Mouse (Mus musculus) heart, adult 18-20 months (tissue): ENCODE measurements around the gene Rbm18. TPM values are rescaled to one million over a fixed set of nuclear protein-coding genes. Genes with fewer than 3 reads are reported as not detected.

Source experiments
- DNase-seq, 2 experiments: peaks; one replicate each; pipeline ENCODE4 v3.0.0; 2021 to 2022; ENCODE audit warnings: mixed read lengths in 1 of 2
- total RNA-seq, 2 experiments: library from RNA; stranded (reverse); gene quantifications; 2 replicates each; pipeline ENCODE4 v1.2.3; 2021

Rbm18 gene
- total RNA-seq, 2 experiments from 2014 or later, result 34.5 to 34.9 TPM

DNA sequence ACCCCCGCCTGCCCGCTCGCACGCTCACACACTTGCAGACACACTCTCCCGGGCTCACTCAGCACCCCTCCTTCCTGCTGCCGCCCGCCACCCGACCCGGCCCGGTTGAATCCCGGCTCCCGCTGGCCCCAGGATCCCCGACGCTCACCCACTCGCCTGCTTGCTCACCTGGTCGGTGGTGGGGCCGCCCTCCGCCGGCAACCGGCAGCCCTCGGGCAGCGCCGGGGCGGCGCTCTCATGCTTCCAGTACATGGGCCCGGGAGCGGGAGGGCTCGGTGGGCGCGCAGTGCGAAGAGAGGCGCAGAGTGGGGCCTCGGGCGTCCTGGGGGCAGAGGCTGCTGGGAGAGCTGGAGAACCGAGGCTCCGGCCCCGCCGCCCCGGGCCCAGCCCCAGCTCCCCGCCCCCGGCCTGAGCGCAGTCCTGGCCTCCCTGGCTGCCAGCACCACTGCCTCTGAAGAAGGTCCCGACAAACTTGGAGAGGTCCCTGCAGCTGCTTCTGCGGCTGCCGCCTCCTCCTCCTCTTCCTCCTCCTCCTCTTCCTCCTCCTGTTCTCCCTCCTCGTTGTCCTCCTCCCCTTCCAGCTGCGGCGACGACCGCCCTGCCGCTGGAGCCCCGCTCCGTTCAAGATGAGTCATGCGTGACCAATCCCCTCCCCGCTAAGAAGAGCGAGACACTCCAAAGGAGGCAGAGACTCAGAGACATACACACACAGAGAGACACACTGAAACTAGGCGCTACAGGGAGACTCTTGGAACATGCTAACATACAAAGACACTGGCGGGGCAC, 31.4 kb downstream of the Rbm18 start, which contains the start of gene Lhx6:
TSS of gene Lhx6 (minus strand) at position 453 of the 786 bp plus-strand sequence.
- peak; percentile 36 to 50 for DNase-seq

DNA sequence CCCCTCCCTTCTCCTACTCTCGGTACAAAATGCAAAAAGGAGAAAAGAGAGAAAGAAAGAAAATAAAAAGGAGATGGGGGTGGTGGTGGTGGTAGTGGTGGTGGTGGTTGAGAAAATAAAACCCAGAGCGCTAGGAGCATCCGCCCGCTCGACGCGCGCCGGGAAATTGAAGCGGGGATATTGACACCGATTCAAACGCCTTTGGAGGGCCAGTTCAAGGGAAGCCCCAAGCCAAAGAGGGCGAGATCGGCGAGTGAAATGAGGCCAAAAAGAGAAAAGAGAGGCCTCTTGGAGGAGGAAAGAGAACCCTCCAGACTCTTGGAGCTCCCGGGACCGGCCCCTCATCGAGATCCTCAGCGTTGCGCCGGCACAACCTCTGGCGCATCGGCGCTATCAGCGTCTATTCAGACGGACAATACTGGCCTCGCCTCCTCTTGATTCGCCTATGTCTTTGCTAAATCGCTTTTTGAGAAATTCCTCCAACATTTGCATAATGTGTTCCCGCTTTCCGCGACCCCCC, 32.1 kb downstream of the Rbm18 start:
- peak in 1 of 2 experiments; percentile 52 for DNase-seq

DNA sequence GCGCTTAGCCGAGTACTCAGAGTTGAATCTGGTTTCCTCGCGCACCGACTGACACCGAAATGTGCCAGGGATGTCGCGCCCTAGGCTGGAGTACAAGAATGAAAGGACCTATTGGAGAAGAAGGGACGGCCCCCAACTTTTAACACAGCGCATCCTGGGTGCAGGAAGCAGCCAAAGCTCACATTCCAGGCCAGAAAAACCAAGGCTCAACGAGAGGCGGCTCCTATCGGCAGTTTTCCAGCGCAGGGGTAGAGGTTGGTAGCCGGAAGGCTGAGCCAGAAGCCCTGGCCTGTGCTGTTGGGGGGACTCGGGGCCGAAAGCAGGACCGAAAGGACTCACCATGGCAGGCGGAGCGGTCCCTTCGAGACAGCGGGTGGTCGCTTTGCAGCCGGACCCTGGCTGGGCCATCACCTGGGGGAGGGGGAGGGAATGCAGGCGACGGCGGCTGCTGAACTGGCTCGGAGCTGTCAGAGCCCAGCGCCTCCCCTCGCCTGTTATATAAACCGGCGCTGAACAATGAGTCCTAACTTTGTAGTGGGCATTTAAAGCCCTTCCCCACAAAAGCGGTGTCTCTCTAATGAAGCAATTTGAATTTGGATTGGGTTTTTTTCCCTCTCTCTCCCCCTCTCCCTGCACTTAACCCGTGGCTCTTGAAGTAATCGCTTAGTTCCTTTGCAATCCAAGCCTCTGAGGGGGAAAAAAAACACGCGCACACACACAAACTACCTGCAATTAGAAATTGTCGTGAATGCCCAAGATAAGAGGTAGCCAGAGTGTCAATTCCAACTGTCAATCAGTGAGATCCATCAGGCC, 32.8 kb downstream of the Rbm18 start:
- peak; percentile 19 to 57 for DNase-seq

DNA sequence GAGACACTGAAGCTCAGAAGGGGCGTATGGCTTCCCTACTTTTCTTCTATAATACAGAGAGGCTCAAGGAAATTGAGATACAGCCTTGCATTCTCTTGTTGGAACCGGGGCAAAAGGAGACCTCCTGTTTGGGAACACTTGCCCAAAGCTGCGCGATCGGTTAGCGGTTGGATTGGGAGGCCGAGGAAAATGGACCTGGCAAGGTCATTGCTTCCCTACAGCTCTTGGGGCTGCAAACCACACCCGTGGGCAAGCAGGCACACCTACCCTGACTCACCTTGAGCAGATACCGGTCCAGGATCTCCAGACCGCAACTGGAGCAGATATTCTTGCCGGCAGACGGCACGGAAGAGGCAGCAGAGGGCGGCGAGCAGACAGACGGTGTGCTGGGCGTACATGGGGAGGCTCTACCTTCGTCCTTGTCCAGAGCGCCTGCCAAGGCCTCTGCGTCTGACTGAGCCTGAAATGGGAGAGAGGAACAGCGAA, 33.5 kb downstream of the Rbm18 start:
- DNase-seq, result no peak

DNA sequence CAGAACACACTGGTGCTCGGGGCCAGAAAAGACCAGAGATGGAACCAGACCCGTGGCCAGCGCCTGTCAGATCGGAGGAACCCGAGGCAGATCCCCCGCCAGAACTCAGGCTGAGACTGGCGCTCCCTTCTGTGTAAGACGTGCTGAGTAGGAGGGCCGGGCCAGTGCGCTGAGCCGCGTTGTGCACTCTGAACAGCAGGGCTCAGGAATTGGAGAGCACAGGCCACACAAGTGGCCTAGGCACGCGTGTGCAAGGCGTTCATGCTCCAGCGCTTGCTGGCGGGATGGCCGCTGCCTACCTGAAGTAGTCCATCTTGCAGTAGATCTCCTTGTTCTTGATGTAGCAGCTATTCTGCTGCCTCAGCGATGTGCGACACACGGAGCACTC, 34.0 kb downstream of the Rbm18 start:
- DNase-seq, result peak; percentile 14 to 26

DNA sequence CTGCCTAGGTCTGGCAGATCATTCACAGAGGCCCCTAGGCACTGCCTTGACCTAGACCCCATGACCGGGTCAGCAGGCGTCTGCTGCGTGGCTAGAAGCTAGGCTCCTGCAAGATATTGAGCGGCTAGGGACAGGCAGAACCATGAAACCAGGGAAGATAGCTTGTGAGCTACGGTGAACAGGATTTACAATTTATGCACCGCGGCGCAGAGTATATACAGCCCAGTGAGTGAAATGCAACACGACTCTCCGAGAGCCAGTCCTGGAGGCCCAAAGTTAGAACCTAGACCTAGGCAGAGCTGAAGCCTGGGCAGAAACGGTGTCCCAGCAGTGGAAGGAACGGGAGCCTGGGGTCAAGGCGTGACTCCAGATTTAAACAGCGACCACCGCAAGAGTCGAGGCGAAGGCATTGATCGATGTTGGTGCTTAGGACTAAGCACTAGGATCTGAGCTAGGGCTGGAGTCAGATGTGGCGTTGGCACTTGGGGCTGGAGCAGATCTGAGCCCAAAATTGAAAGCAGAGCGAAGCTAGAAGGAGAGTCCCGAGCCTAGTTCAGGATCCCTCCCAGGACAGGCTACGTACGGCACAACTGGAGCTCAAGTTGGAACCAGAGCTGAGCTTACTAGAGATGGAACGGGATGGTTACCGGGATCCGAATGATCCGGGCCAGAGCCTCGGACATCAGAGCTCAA, 34.6 kb downstream of the Rbm18 start:
- no peak for DNase-seq

DNA sequence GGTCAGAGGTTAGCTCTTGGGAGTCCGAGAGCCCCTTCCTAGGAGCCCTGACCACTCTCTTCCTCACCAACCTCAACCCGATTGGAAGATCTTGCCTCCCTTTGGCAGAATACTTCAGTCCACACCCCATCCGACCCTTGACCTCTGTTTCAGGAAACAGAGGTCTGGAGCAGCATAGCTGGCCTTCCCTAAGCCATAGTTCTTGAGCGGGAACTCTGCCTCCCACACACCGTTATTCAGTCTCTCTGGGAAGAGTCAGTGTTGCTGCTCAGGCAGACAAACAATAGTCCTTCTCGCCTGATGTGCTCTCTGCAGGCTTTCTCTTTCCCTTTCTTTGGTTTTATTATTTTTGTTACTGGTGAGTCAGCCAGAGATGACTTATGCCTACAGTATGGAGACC, 36.8 kb downstream of the Rbm18 start:
- peak in 1 of 2 experiments; percentile 46 for DNase-seq

DNA sequence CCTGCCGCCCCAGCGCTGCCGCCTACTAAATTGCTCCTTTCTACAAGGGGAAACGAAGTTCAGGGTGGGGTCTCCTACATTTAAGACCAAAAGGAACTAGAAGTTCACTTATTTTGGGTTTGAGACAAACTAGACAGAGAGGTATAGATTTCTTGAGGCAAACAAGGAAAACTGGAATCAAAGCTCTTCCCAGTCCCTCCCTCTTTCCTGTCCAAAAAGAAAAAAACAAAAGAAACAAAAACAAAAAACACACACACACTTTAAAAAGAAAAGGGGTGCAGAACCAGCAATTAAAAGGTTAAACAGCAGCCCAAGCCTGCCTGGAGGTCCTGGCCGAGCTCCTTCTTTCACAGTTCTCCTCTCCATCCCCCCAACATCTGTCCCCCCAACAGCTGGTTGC, 38.6 kb downstream of the Rbm18 start:
- no peak for DNase-seq

DNA sequence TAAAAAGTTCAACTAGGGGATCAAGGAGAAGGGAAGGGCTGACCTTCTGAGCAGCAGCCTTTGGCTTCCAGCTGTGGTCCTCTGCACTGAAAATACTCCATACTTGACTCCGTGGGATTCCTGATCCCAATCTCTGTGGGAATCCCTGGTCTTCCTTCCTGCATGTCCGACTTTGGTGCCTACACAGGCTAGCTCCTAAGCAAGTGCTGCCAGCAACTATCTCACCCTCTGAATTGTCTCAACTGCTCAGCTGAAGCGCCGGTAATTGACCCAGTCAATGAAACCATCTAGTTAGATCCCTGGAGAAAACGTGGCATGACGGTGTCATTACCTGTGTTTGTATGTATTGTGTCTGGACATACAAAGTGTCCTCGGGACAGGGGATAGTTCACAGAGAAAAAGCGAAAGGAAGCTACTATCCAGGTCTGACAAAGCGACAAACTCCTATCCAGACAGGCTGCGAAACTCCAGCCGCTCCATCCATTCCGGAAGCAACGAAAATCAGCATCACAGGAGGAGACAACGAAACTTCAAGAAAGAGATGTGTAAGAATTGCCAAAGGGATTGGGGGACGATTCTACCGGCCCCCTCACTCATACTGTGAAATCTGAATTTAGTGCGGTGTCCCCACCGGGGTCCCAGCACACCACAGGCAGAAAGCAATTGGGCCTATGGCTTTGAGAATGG, 39.3 kb downstream of the Rbm18 start:
- no peak for DNase-seq

DNA sequence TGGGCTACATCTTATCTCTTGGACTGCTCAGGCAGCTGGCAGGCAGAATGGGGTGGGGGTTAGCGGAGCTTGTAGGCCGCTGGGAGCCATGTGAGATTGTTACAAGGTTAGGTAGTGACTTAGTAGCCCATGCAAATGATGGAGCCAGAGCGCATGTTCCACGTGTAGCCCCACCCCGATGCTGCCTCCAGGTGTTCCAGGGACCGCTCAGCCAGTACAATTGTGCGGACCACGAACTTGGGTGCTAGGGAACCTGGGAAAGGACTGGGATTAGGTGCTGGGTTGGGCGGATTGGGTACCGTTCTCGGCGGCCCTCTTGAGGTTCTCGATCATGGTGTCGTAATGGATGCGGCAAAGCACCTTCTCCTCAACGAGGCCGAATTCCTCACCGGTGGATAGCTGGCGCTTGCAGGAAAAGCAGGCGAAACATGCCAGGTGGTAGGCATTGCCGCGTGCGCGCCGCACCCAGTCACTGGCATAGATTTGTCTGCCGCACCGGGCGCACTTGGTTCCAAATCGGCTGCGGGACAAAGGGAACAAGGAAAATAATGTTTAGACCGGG, 42.6 kb downstream of the Rbm18 start:
- no peak for DNase-seq

DNA sequence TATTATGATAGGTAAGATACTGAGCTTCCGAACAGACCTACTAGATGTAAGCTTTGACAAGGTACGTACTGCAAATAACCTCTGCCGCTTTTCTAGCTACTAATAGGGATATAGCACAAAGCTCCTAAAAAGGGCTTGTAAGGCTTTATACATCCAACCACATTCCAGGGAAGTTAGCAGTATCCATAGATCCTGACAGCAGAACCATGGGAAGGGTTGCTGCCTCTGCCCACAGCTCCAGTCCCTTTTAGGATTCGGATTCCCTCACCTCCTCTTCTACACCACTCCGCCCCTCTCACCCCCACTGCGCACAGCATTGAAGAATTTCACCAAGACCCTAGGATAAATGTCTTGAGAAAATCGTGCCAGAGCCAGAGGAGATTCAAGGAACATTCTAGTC, 43.3 kb downstream of the Rbm18 start:
- no peak for DNase-seq

DNA sequence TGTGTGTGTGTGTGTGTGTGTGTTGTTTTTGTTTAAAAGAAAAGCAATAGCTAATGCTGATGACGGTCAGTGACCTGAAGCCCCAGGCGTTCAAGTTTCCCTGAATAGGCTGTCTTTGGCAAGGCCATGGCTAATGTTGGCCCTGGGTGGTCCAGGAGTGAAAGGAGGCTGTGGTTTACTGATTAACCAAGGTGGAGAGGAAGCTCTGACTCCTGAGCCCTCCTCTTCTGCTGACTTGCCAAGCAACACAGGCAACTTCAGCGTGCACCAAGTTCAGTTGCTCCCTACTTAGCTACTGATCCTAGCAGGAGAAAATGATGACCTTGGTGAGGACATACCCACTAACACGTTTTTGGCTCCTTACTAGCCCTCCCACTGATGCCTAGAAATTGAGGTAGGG, 43.8 kb downstream of the Rbm18 start:
- no peak for DNase-seq

DNA sequence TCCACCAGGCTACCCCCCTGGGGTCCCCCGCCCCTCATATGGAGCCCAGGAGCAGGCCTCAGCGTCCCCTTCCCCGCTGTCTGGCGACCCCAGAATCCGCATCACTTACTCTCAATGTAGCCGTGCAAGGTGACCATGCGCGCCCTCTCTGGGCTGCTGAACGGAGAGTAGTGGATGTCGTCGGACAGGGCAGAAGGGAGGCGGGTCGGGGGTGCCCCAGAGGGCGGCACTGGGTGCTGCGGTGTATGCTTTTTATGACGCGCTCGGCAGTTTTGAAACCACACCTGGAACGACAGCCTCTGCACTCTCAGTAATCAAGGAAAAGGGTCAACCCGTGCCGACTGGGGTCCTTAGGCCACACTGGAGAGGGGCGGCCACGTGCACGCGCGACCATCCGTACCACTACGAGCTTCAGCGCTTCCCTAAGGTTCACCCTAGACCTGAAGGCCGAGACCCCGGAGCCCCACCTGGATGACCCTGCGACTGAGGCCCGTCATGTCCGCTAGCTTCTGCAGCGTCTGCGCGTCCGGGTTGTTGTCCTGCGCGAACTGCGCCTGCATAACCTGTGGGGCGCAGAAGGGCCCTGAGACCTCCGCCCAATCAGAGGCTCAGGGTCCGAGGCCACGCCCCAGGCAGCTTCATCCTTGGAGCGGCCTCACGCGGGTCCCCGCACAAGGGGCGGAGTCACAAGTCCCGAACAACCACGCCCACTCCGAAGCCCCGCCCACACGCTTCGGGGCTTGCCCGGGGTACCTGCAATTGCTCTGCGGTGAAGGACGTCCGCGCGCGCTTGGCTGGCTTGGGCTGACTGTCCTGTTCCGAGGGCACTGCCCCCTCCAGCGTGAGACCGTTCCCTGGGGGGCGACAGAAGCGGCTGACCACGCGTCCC, 45.5 kb downstream of the Rbm18 start:
- peak; percentile 22 to 46 for DNase-seq

DNA sequence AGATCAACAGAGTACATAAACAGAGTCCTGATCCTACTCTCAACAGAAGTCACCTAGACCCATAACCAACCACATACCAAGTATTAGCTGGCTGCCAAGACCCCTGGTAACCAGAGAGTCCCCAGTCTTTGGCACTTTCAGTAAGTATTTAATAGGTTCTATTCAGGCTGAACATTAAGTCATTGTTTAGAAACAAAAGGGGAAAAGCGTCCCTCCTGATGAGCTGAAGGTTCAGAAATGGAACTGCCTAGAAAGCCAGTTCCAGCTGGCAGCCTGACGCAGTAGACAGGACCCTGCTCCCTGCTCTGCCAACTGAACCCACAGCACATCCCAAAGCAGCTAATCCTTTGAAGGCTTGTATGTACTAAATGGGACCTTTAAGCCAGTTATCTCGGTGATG, 47.4 kb downstream of the Rbm18 start:
- no peak for DNase-seq

DNA sequence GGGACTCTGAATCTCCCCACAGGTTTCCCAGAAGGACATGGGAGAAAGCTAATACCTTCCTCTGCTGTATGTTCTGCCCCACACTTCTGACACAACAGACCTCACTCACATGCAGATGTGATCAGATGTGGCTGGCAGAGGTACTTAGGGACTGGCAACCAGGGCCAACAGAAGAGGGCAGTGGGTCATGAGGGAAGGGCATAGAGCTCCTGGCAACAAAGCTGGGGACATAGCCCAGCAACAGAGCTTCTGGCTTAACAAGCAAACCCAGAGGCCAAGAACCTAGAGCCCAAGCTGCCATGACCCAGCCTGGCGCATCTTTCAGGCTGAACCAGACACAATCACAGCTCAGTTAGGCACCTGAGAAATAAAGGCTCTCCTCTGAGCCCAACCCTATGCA, 51.5 kb downstream of the Rbm18 start:
- DNase-seq, result no peak

DNA sequence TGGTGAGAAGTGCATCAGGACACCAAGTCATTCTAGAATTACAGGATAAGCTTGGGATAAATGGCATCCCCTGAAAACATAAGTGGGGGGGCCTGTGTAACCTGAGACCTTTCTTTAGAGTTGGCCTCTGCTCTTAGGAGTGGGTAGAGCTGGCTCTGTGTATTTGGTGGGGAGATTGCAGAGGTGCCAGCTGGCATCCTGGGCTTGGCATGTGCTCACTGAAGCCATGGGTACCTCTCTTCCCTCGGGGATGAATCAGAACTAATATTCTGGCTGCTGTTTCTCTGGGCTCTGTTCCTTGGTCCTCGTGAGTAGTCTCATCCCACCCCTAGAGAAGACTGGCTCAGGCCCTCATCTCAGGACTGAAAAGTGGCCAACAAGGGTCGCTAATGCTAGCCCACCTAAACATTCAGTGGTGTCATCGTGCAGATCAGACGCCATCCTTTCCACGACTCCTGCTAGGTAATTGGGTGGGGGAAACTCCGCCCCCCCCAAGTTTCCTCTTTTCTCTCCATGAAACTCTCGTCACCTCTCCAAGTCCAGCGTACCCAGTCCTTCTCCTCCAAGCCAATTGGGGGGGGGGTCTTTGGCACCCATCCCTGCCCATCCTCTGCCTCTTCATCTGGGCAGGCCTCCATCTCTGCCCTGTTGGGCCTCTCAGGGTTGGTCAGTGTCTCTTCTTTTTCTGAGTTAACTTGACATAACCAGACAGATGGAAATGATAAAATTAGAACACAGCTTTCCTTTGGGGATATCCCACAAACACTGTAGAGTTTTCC, 53.6 kb downstream of the Rbm18 start:
- no peak for DNase-seq

DNA sequence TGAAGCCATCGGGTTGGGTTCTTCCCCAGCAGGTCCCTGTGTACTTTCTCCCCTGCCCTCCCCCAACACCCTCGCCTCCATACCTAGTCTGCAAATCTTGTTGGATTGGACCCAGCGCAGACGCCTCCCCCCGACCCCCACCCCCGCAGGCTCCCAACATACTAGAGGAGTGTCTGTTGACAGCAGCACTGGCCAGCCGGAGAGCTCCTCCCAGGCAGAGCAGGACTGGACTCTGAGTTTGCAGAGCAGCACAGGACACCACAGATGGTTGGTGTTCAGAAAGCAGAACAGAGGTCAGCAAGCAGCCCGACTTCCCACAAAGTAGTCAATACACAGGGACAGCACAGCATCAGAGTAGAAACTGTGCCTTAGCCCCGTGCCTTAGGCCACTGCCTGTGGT, 55.1 kb downstream of the Rbm18 start:
- no peak for DNase-seq

DNA sequence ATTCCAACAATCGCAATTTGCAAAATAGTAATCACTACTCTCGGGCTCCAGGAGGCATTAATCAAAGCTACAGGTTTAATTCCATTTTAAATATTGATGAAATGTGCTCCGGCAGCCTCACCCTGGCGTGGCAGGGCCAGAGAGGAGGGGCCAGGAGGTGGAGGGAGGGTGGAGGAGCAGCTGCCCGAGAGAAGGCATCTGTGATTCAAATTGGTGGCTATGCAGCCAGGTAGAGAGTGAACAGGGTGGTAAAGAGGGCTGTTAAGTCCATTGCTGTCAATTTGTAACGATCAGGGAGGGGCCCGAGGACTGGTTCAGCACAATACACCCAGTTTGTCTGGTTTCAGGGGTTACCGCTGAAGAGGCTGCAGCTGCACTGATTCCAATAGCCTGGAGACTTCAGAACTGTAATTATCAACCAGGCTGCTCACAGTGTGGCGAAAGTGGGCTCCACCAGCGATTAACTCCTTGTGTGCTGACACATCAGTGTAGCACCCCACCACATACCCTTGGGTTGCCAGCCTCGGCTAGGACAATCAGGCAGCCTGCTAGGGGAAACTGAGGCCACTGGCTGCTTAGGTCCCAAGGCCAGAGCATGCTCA, 59.3 kb downstream of the Rbm18 start:
- DNase-seq, result no peak

DNA sequence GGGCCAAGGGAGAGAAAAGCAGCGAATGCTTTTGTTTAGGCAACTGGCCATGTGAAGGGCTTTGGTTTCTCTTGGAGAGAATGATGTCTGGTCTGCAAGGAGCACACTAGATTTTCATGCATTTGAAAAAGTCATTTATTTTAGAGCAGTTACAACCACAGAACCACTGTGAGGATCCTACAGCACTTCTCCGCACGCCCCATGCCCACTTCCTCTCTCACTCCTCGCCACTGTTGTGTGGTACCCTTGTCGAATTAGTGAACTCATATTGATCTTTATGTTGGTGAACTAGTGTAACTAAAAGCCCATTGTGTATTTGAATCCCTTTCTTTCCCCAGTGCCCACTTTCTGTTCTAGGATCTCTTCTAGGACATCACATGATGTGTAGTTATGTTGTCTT, 61.4 kb downstream of the Rbm18 start:
- no peak for DNase-seq
